Mouse (Mus musculus) embryonic facial prominence, embryonic 14.5 days (tissue): ENCODE data around the gene Slc39a10. TPM values are rescaled to one million over a fixed set of nuclear protein-coding genes. Genes with fewer than 3 reads are reported as not detected.

Source experiments
- ATAC-seq: fragments of 200-750 bp; cut with Nextera tagmentation; 2 replicates; pipeline ENCODE4 v1.8.0; 2017; ENCODE audit warnings: low read depth, moderate number of reproducible peaks, moderate TSS enrichment
- DNase-seq: peaks from one replicate; pipeline ENCODE4 v3.0.0-alpha.2; 2015; ENCODE audit warnings: low spot score
- H3K27ac ChIP-seq: fragments of 300-500 bp; sonication (generic); replicated peaks from 2 replicates; pipeline ENCODE4 v1.5.1; 2014; ENCODE audit warnings: low read depth, mild to moderate bottlenecking, low read length, moderate library complexity
- H3K27me3 ChIP-seq: fragments of 300-500 bp; sonication (generic); replicated peaks from 2 replicates; pipeline ENCODE4 v1.6.1; 2014; ENCODE audit warnings: low read length; ENCODE audit not compliant: control insufficient read depth, insufficient read depth
- H3K36me3 ChIP-seq: fragments of 300-500 bp; sonication (generic); 2 replicates; pipeline ENCODE4 v1.6.1; 2014; ENCODE audit warnings: low read length, mixed read lengths; ENCODE audit not compliant: control insufficient read depth, insufficient read depth
- H3K4me1 ChIP-seq: fragments of 300-500 bp; sonication (generic); 2 replicates; pipeline ENCODE4 v1.6.1; 2014; ENCODE audit warnings: antibody characterized with exemption, low read length; ENCODE audit not compliant: control insufficient read depth, insufficient read depth
- H3K4me2 ChIP-seq: fragments of 300-500 bp; sonication (generic); 2 replicates; pipeline ENCODE4 v1.6.1; 2014; ENCODE audit warnings: low read depth, mild to moderate bottlenecking, low read length, moderate library complexity, mixed read lengths
- H3K4me3 ChIP-seq: fragments of 300-500 bp; sonication (generic); 2 replicates; pipeline ENCODE4 v1.5.1; 2014; ENCODE audit warnings: low read depth, mild to moderate bottlenecking, low read length
- H3K9ac ChIP-seq: fragments of 300-500 bp; sonication (generic); 2 replicates; pipeline ENCODE4 v1.6.1; 2014; ENCODE audit warnings: low read depth, mild to moderate bottlenecking, low read length, moderate library complexity, mixed read lengths
- H3K9me3 ChIP-seq: fragments of 300-500 bp; sonication (generic); 2 replicates; pipeline ENCODE4 v1.6.1; 2016; ENCODE audit warnings: low read length; ENCODE audit not compliant: control insufficient read depth
- WGBS: fragments of 180-500 bp; shearing (Covaris S2); extraction: QIAGEN DNeasy Blood & Tissue Kit; methylation state at CpG from one replicate; pipeline ENCODE4 v1.1.7; 2014; 5-methylcytosine and 5-hydroxymethylcytosine counted together
- polyA plus RNA-seq: library from polyadenylated mRNA; unstranded; fragments of >200 nt; fragmentation: Nextera tagmentation; extraction: Ambion mirVana; gene quantifications from 2 replicates; pipeline ENCODE4 v1.2.1, GENCODE M21; 2014

The Slc39a10 gene
- polyA plus RNA-seq, 1 experiment from 2014 or later: 49.9 TPM

- no peaks in the 10 kb centered on the region for H3K9me3 ChIP-seq
- ATAC-seq: peak; percentile 67
- peaks cover 8% of the 10 kb centered on the region; the same call in 1 of the 2 replicates for H3K4me1 ChIP-seq
- no peak overlapping the region for H3K9ac ChIP-seq
- 13% methylated on average over 6 of the region's 6 CpGs for WGBS
- no peaks in the 10 kb centered on the region for H3K27me3 ChIP-seq
- no peaks in the 10 kb centered on the region for H3K36me3 ChIP-seq
- peak overlapping the region; percentile 16; the same call in 1 of the 2 replicates for H3K4me3 ChIP-seq
- peak overlapping the region; percentile 24 for H3K27ac ChIP-seq
- peak; percentile 74 for DNase-seq
- H3K4me2 ChIP-seq: peak overlapping the region; percentile 28
These were observed 4.7 kb downstream of the Slc39a10 start for GRCm38 (mm10) chr1:46887908-46888307.

- Histone ChIP-seq H3K27ac (no peak overlapping the region; the same call in 1 of the 2 replicates), H3K9ac (no peak overlapping the region), H3K4me2 (peak overlapping the region; percentile 11; the same call in 1 of the 2 replicates), H3K9me3 (no peaks in the 10 kb centered on the region), H3K4me3 (no peak overlapping the region), H3K27me3 (no peaks in the 10 kb centered on the region), H3K36me3 (no peaks in the 10 kb centered on the region), H3K4me1 (peaks cover 8% of the 10 kb centered on the region; the same call in 1 of the 2 replicates)
- DNase-seq (no peak), ATAC-seq (no peak)
- WGBS: 21% methylated on average over 9 of the region's 9 CpGs
These were observed 6.6 kb downstream of the Slc39a10 start for GRCm38 (mm10) chr1:46886091-46886490.

- H3K27me3 ChIP-seq: no peaks in the 10 kb centered on the region
- DNase-seq (peak; percentile 72), ATAC-seq (peak; percentile 80; the same call in 1 of the 2 replicates)
- no peak overlapping the region for H3K4me2 ChIP-seq
- no peak overlapping the region for H3K4me3 ChIP-seq
- no peaks in the 10 kb centered on the region for H3K36me3 ChIP-seq
- H3K4me1 ChIP-seq: peaks cover 8% of the 10 kb centered on the region; the same call in 1 of the 2 replicates
- H3K9me3 ChIP-seq: no peaks in the 10 kb centered on the region
- H3K27ac ChIP-seq: peak overlapping the region; percentile 63; the same call in 1 of the 2 replicates
- H3K9ac ChIP-seq: no peak overlapping the region
- 4% methylated on average over 3 of the region's 3 CpGs for whole genome bisulfite sequencing
These were observed 7.4 kb downstream of the Slc39a10 start for GRCm38 (mm10) chr1:46885231-46885630.

GRCm38 (mm10) chr1:46879951-46880350 lies 12.7 kb downstream of the Slc39a10 start:
- H3K9me3 ChIP-seq: no peaks in the 10 kb centered on the region
- no peak overlapping the region for H3K4me3 ChIP-seq
- DNase-seq: no peak
- H3K9ac ChIP-seq: no peak overlapping the region
- H3K36me3 ChIP-seq: no peaks in the 10 kb centered on the region
- H3K27me3 ChIP-seq: no peaks in the 10 kb centered on the region
- ATAC-seq: no peak
- H3K4me1 ChIP-seq: no peaks in the 10 kb centered on the region; the same call in 1 of the 2 replicates
- no peak overlapping the region for H3K27ac ChIP-seq
- no peak overlapping the region for H3K4me2 ChIP-seq

GRCm38 (mm10) chr1:46873770-46874169 lies 18.9 kb downstream of the Slc39a10 start:
- ATAC-seq: no peak
- H3K4me2 ChIP-seq: no peak overlapping the region
- H3K4me1 ChIP-seq: no peaks in the 10 kb centered on the region; the same call in 1 of the 2 replicates
- H3K9me3 ChIP-seq: no peaks in the 10 kb centered on the region
- no peak overlapping the region for H3K27ac ChIP-seq
- H3K36me3 ChIP-seq: no peaks in the 10 kb centered on the region
- DNase-seq: no peak
- H3K4me3 ChIP-seq: no peak overlapping the region
- H3K9ac ChIP-seq: no peak overlapping the region
- no peaks in the 10 kb centered on the region for H3K27me3 ChIP-seq
- 51% methylated on average over 3 of the region's 3 CpGs for WGBS

- H3K9me3 ChIP-seq: no peaks in the 10 kb centered on the region
- H3K4me3 ChIP-seq: no peak overlapping the region
- ATAC-seq: no peak
- no peaks in the 10 kb centered on the region for H3K36me3 ChIP-seq
- H3K4me2 ChIP-seq: no peak overlapping the region
- H3K9ac ChIP-seq: no peak overlapping the region
- DNase-seq: no peak
- no peaks in the 10 kb centered on the region; the same call in 1 of the 2 replicates for H3K4me1 ChIP-seq
- no peak overlapping the region for H3K27ac ChIP-seq
- no peaks in the 10 kb centered on the region for H3K27me3 ChIP-seq
These were observed 22.9 kb downstream of the Slc39a10 start for GRCm38 (mm10) chr1:46869788-46870187.

- Histone ChIP-seq H3K27me3 (no peaks in the 10 kb centered on the region), H3K4me2 (no peak overlapping the region), H3K36me3 (no peaks in the 10 kb centered on the region), H3K9me3 (no peaks in the 10 kb centered on the region), H3K4me1 (no peaks in the 10 kb centered on the region), H3K27ac (no peak overlapping the region), H3K9ac (no peak overlapping the region), H3K4me3 (no peak overlapping the region)
- no peak for ATAC-seq
- DNase-seq: no peak
- WGBS: 77% methylated on average over 7 of the region's 7 CpGs
These were observed 28.3 kb downstream of the Slc39a10 start for GRCm38 (mm10) chr1:46864175-46864885.

- H3K36me3 ChIP-seq: no peaks in the 10 kb centered on the region
- no peak for DNase-seq
- WGBS: 73% methylated on average over 2 of the region's 2 CpGs
- no peak for ATAC-seq
- H3K27me3 ChIP-seq: no peaks in the 10 kb centered on the region
- H3K4me3 ChIP-seq: no peak overlapping the region
- no peak overlapping the region for H3K9ac ChIP-seq
- H3K4me2 ChIP-seq: no peak overlapping the region
- no peak overlapping the region for H3K27ac ChIP-seq
- no peaks in the 10 kb centered on the region for H3K4me1 ChIP-seq
- no peaks in the 10 kb centered on the region for H3K9me3 ChIP-seq
These were observed 29.2 kb downstream of the Slc39a10 start for GRCm38 (mm10) chr1:46863434-46863833.

GRCm38 (mm10) chr1:46860082-46860481 lies 32.6 kb downstream of the Slc39a10 start:
- no peak overlapping the region for H3K27ac ChIP-seq
- no peaks in the 10 kb centered on the region for H3K4me1 ChIP-seq
- no peaks in the 10 kb centered on the region for H3K27me3 ChIP-seq
- DNase-seq: no peak
- no peak overlapping the region for H3K4me2 ChIP-seq
- no peak overlapping the region for H3K4me3 ChIP-seq
- no peaks in the 10 kb centered on the region for H3K9me3 ChIP-seq
- no peak overlapping the region for H3K9ac ChIP-seq
- 78% methylated on average over 1 of the region's 1 CpGs for WGBS
- no peaks in the 10 kb centered on the region for H3K36me3 ChIP-seq
- ATAC-seq: no peak
